Mouse (Mus musculus) heart, postnatal 4 days (tissue): ENCODE results near the gene Mertk. TPM values are rescaled to one million over a fixed set of nuclear protein-coding genes. Genes with fewer than 3 reads are reported as not detected.
A peak's percentile ranks its signal among the peaks of the same experiment; 100 is the strongest.

Source experiments
- DNase-seq: peaks from one replicate; pipeline ENCODE4 v3.0.0; 2021
- total RNA-seq, 2 experiments: library from RNA; stranded (reverse); gene quantifications; 2 replicates each; pipeline ENCODE4 v1.2.3; 2021

Gene Mertk
- total RNA-seq, 2 experiments from 2014 or later = 4.1 to 4.4 TPM

- no peak for DNase-seq
Observed at GRCm38 (mm10) chr2:128768545-128769247, 69.9 kb downstream of the Mertk start.

GRCm38 (mm10) chr2:128770557-128770956 is 71.8 kb downstream of the Mertk start:
- no peak for DNase-seq

GRCm38 (mm10) chr2:128771048-128771447 is 72.3 kb downstream of the Mertk start:
- DNase-seq = no peak

- no peak for DNase-seq
Observed at GRCm38 (mm10) chr2:128771750-128772338, 73.1 kb downstream of the Mertk start.

- no peak for DNase-seq
Observed at GRCm38 (mm10) chr2:128782231-128782630, 83.5 kb downstream of the Mertk start.

- DNase-seq = no peak
Observed at GRCm38 (mm10) chr2:128783660-128784345, 85.0 kb downstream of the Mertk start.

- DNase-seq = no peak
Observed at GRCm38 (mm10) chr2:128784814-128785213, 86.1 kb downstream of the Mertk start.

GRCm38 (mm10) chr2:128786341-128786740 is 87.6 kb downstream of the Mertk start:
- no peak for DNase-seq

- no peak for DNase-seq
Observed at GRCm38 (mm10) chr2:128786795-128787194, 88.0 kb downstream of the Mertk start.

- DNase-seq = no peak
Observed at GRCm38 (mm10) chr2:128787805-128788204, 89.0 kb downstream of the Mertk start.

- no peak for DNase-seq
Observed at GRCm38 (mm10) chr2:128790875-128791614, 92.3 kb downstream of the Mertk start.

- no peak for DNase-seq
Observed at GRCm38 (mm10) chr2:128793958-128794357, 95.2 kb downstream of the Mertk start.

- no peak for DNase-seq
Observed at GRCm38 (mm10) chr2:128796463-128796862, 97.7 kb downstream of the Mertk start.

- no peak for DNase-seq
Observed at GRCm38 (mm10) chr2:128803441-128803840, 104.7 kb downstream of the Mertk start.

GRCm38 (mm10) chr2:128805341-128805740 is 106.6 kb downstream of the Mertk start:
- DNase-seq = no peak

- no peak for DNase-seq
Observed at GRCm38 (mm10) chr2:128806561-128806960, 107.8 kb downstream of the Mertk start.

GRCm38 (mm10) chr2:128812761-128813160 is 114.0 kb downstream of the Mertk start:
- no peak for DNase-seq

GRCm38 (mm10) chr2:128816311-128816710 is 117.6 kb downstream of the Mertk start:
- DNase-seq = no peak

GRCm38 (mm10) chr2:128816916-128817315 is 118.2 kb downstream of the Mertk start:
- DNase-seq = no peak

GRCm38 (mm10) chr2:128817387-128817785 is 118.6 kb downstream of the Mertk start:
- peak; percentile 69 for DNase-seq

- peak; percentile 99 for DNase-seq
Observed at GRCm38 (mm10) chr2:128817786-128818681, 119.3 kb downstream of the Mertk start, which contains the start of gene Tmem87b. Gene Tmem87b, plus strand, starts transcription at chr2:128818118.
